Mouse (Mus musculus): ENCODE data around the gene Gm14406. TPM values are rescaled to one million over a fixed set of nuclear protein-coding genes. Genes with fewer than 3 reads are reported as not detected.
"Not testable (repeated sequence)": the region's sequence is repeated elsewhere in the genome, so short reads cannot be mapped to it uniquely, and the experiment has no call there.

Gene Gm14406
- under 1 TPM in 1 of 2 experiments, not detected in 1; 0.93 TPM for total RNA-seq (2021)
- not detected in 2 replicates for polyA plus RNA-seq (2012; rRNA removed)
- long read RNA-seq: 0 reads

DNA sequence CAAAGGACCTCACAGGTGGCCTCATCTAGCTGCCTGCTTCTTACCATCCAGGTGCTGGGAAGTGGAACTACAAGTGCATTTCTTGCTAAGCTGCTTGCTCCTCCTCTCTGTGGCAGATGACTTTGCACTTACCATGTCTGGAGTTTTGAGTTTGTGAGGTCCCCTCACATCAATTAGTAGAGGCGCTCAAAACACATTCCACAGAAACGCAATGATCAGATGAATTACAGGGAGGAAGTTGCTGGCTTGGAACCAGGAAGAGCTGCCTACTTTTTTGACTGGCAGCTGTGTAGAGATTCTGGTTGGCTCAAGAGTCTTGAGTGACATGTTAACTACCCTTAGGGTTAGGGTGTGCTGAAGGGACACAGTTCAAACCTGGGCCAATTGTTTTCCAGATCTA lies at the start of gene Gm14406:
Gene Gm14406 (minus strand): TSS at position 213 of the 400 bp plus-strand sequence.
- not testable (repeated sequence) for DNase-seq

DNA sequence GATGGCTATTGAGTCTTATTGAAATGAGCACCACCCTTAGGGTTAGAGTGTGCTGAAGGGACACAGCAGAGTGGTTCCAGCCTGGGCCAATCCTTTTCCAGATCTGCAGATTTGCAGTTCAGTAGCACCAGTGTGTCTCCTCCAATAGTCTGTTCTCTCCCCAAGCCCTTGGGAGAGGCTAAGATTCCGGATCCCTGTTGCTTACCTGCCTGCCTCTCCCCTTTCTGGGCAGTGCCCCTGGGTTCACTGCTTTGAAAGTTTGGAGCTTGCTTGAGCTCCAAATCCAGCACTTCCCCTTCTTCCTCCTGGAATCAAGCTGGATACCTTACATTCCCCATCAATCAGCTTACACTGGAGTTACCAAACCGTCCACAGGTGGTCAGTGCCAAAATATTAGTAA lies 2.9 kb downstream of the Gm14406 start:
- not testable (repeated sequence) for DNase-seq

DNA sequence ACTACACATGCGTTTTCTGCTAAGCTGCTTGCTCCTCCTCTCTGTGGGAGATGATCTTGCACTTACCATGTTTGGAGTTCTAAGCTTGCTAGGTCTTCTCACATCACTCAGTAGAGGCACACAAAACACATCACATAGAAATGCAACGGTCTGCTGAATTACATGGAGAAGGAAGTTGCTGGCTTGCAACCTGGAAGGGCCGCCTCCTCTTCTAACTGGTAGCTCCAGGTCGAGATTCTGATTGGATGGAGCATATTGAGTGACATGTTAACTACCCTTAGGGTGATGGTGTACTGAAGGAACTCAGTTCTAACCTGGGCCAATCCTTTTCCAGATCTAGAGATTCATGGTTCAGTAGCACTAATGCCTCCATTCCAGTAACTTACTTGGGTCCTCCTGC lies 18.6 kb downstream of the Gm14406 start:
- not testable (repeated sequence) for DNase-seq

DNA sequence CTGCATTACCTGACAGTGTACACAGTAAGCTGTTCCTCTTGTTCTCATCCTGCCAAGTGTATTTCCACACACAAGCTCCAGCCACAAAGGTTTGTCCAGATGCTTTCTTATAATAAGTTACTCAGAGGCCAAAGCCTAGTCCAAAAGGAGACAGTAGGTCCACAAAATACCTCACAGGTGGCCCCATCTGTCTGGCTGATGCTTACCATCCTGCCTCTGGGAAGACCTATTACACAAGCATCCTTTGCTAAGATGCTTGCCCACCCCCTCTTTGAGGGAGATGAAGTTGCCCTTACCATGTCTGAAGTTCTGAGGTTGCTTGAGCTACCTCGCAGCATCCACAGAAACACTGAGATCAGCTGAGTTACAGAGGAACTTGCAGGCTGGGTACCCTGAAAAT lies 22.7 kb downstream of the Gm14406 start:
- peak; percentile 11 for DNase-seq

DNA sequence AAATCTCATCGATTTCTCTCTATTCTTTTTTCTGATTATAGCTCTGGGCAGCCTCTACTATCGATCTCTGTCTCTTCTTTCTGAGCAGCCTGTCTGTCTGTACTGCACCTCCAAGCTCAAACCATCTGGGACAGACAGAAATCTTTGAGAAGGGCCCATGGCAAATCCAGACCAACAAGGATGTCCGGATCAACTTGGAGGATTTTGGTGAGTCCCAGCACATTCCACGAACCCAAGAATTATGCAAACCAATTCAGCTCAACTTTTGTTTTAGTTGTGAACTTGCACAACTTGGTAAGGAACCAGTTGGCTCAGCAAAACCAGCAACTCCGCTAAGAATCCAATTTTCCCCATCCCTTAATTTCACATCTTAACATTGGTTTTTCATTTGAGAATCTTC lies 40.3 kb downstream of the Gm14406 start:
- not testable (repeated sequence) for DNase-seq

DNA sequence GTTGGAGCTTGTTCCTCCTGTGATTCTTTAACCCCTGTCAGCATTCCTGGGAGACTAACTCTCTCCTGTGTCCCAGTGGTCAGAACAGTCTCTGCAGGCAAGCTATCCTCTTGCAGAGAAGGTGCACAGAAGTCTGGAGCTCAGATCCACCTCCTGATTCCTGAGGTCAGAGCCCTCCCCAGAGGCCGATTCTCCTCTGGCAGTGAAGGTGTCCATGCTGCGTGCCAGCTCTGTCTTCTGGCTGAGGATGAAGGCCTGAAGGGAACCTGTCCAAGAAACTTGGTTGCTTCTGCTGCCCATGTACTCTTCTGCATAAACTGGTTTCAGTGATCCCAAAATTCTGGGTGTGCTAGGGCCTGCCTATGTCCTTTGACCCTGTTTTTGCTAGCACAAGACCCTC lies 40.9 kb downstream of the Gm14406 start:
- not testable (repeated sequence) for DNase-seq

DNA sequence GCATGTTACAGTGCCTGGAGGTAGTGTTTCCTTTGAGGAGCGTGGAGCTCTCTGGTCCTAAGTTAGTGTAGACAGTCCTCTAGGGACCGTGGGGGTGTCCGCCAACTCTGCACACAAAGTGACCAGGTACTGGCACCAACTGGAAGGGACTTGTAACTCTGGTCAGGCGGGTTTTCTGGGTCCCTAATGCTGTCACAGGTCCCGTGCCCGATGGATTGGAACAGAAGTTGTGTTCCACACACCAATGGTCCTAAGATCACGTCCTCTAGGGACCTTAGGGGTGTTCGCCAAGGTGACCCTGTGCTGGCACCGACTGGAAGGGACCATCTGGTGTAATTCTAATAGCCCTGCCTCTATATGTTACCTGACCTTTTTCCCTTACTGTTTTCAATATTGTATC lies 42.1 kb downstream of the Gm14406 start:
- DNase-seq: no peak

DNA sequence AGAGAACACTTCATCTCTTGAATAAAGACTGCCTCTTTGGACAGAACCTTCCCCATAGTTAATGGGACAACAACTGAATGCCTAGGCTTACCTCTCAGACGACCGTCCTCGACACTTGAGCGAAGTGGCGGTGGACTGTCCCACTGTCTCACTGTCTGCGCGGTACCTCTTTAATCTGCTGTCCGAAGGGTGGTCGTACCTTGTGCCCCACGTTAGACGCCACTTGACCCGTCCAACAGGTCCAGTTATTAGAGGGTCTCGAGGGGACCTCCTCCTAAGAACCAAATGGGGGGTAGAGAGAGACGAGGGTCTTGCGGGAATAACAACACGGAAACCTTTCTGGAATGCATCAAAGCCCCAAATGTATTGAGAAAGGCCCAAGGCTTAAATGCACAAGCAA lies 53.8 kb downstream of the Gm14406 start:
- DNase-seq: not testable (repeated sequence)

DNA sequence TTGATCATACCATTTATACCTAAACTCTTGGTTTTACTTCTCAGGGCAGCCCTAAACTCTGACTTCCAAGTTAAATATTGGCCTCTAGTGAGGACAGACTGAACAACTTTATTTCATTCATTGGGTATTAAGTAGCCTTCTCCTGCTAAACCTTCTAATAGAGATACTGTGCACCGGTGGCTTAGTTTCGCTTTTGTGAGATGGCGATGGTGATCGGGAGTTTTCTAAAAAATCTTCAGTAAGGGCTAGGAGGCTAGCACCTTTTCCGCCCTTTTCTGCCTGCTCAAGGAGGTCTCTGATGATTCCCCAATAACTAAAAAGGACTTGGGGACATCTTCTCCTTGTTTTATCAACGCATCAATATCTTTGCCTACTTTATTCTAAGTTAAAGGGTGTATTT lies 54.3 kb downstream of the Gm14406 start:
- DNase-seq: not testable (repeated sequence)

DNA sequence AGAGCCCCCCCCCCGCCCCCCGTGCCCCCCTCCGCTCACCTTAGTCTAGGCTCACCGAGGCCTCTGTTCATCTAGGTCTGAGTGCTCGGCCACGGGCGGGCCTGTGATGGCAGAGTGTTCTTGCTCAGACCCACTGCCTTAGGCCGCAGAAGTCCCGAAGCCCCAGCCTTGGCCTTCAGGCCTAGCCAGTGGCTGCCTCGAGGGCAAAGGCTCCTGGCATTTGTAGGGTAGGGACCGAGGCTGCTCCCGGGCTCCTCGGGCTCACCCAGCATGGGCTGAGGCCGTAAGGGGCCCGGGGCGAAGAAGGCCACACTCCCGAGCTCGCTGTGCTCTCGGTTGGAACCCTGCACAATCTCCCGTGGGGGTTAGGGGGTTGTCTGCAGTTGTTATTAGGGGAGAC lies 54.9 kb downstream of the Gm14406 start:
- no peak for DNase-seq

DNA sequence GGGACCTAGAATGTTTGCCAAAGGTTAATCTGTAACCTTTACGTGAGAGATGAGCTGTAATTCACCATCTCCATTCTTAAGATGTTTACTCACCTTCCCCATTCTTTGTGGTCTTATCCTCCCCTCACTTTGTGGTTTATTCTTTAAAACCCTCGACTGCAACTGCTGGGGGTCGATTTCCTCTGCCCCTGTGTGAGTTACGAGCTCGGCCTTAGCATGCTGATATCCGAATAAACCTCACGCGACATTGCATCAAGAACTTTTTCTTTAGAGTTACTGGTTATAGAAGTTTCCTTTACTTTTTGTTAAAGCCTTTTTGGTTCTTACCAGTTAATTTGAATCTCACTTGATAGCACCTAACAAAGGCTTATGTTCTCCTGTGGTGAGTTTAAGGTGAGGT lies 58.0 kb downstream of the Gm14406 start:
- DNase-seq: no peak

Other genes starting within 250 kb of the Gm14406 start
- 10 to 100 TPM; 16.2 to 28.2 TPM for gene Gm14418, start 179.9 kb downstream of the Gm14406 start, total RNA-seq (2021)
- gene Gm14418, start 179.9 kb downstream of the Gm14406 start, polyA plus RNA-seq (2012; rRNA removed): not detected in 2 replicates
- gene Zfp970, start 113.5 kb downstream of the Gm14406 start, total RNA-seq (2021): 10 to 100 TPM; 62.5 to 72.3 TPM
- 0.22 and 0.30 TPM in 2 replicates for gene Zfp970, start 113.5 kb downstream of the Gm14406 start, polyA plus RNA-seq (2012; rRNA removed)
- 10 to 100 TPM; 66.2 to 94.9 TPM for gene Gm14403, start 80.0 kb downstream of the Gm14406 start, total RNA-seq (2021)
- gene Gm14403, start 80.0 kb downstream of the Gm14406 start, polyA plus RNA-seq (2012; rRNA removed): 0.21 and 0.33 TPM in 2 replicates
- gene Gm14322, start 181.1 kb upstream of the Gm14406 start, total RNA-seq (2021): 10 to 100 TPM; 31.9 to 46.2 TPM
- gene Gm14322, start 181.1 kb upstream of the Gm14406 start, polyA plus RNA-seq (2012; rRNA removed): 0.16 and 0.30 TPM in 2 replicates